Mouse (Mus musculus) thymus, postnatal 0 days (tissue): Measurements from ENCODE around the gene Gm364. TPM values are rescaled to one million over a fixed set of nuclear protein-coding genes. Genes with fewer than 3 reads are reported as not detected.

Source experiments
- polyA plus RNA-seq: library from polyadenylated mRNA; unstranded; fragments of >200 nt; fragmentation: Nextera tagmentation; extraction: Ambion mirVana; gene quantifications from 2 replicates; pipeline ENCODE4 v1.2.1, GENCODE M21; 2015

Gene Gm364
- polyA plus RNA-seq, 1 experiment from 2014 or later = 0.10 TPM

Other genes starting within 250 kb of the Gm364 start
- 3.1 and 4.3 TPM in 2 replicates for gene Cd40lg, start 197.0 kb upstream of the Gm364 start, polyA plus RNA-seq
- 56.2 and 60.5 TPM in 2 replicates for gene Arhgef6, start 70.4 kb upstream of the Gm364 start, polyA plus RNA-seq
- gene Rbmx, start 16.1 kb upstream of the Gm364 start, polyA plus RNA-seq = 145 and 149 TPM in 2 replicates
- not detected in 2 replicates for gene Gpr101, start 94.6 kb downstream of the Gm364 start, polyA plus RNA-seq